Mouse (Mus musculus): ENCODE results near the gene Nudt19. TPM values are rescaled to one million over a fixed set of nuclear protein-coding genes. Genes with fewer than 3 reads are reported as not detected.
A peak's percentile ranks its signal among the peaks of the same experiment; 100 is the strongest.

The Nudt19 gene
- 105 and 112 TPM in 2 replicates for polyA plus RNA-seq (2012; ENCODE audit: insufficient read depth, insufficient read length, missing spikeins)

- peak within 1 kb of the TSS; percentile 88 for H3K27ac ChIP-seq (replicated peaks; ENCODE audit: low read depth, low read length)
- peak within 1 kb of the TSS; percentile 85 for H3K4me3 ChIP-seq (ENCODE audit: insufficient read depth, low read depth, low read length)
- no peaks in the 10 kb centered on the region for H3K4me1 ChIP-seq (ENCODE audit: control insufficient read depth, insufficient read depth, insufficient read length, low read length)
Observed at GRCm38 (mm10) chr7:35556205-35556603, at the start of gene Nudt19. Nudt19 (minus strand) TSS chr7:35556304.

DNA sequence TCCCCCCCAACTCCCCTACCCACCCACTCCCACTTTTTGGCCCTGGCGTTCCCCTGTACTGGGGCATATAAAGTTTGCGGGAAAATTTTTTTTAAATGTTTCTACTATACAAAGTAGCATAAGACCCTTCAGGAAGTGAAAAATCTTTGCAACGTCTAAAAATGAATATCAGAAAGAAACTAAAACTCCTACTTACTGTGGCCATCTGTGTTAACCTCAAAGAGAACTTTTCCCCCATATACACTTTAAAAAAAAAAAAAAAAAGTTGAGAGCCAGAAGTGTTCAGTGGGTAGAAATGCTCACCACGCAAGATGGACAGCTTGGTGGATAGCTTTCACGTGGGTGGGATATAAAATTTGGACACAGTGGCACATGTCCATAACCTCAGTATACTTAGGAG is 46.7 kb upstream of the Nudt19 start:
- Histone ChIP-seq H3K4me1 (ENCODE audit: control insufficient read depth, insufficient read depth, insufficient read length, low read length) (no peaks in the 10 kb centered on the region), H3K27ac (replicated peaks; ENCODE audit: low read depth, low read length) (no peak overlapping the region), H3K4me3 (ENCODE audit: insufficient read depth, low read depth, low read length) (no peak overlapping the region)

GRCm38 (mm10) chr7:35601106-35601505 is 45.0 kb upstream of the Nudt19 start:
- H3K4me1 ChIP-seq (ENCODE audit: control insufficient read depth, insufficient read depth, insufficient read length, low read length) = no peaks in the 10 kb centered on the region
- no peak overlapping the region for H3K4me3 ChIP-seq (ENCODE audit: insufficient read depth, low read depth, low read length)
- H3K27ac ChIP-seq (replicated peaks; ENCODE audit: low read depth, low read length) = no peak overlapping the region

DNA sequence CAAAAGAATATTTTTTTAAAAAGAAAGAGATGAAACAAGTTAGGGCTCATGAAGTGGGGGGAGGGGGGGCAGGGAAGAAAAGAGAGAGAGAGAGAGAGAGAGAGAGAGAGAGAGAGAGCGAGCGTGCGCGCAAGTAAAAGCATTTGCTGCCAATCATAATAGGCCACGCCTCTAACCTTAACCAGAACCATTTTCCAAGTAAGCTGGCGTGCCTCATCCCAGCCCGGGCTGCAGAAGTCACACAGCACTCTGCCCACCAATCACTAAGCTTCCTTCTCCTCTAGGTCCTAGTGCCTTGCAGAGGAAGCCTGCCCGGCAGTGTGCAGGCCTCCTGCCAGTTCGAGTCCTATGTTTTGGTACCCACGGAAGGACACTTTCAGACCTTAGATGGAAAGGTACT is 43.9 kb upstream of the Nudt19 start:
- H3K27ac ChIP-seq (replicated peaks; ENCODE audit: low read depth, low read length) = no peak overlapping the region
- no peaks in the 10 kb centered on the region for H3K4me1 ChIP-seq (ENCODE audit: control insufficient read depth, insufficient read depth, insufficient read length, low read length)
- H3K4me3 ChIP-seq (ENCODE audit: insufficient read depth, low read depth, low read length) = no peak overlapping the region

GRCm38 (mm10) chr7:35599492-35599891 is 43.4 kb upstream of the Nudt19 start:
- Histone ChIP-seq H3K27ac (replicated peaks; ENCODE audit: low read depth, low read length) (no peak overlapping the region), H3K4me1 (ENCODE audit: control insufficient read depth, insufficient read depth, insufficient read length, low read length) (no peaks in the 10 kb centered on the region), H3K4me3 (ENCODE audit: insufficient read depth, low read depth, low read length) (no peak overlapping the region)

- Histone ChIP-seq H3K4me1 (ENCODE audit: control insufficient read depth, insufficient read depth, insufficient read length, low read length) (peaks cover 4% of the 10 kb centered on the region; the same call in 1 of the 2 replicates), H3K4me3 (ENCODE audit: insufficient read depth, low read depth, low read length) (no peak overlapping the region), H3K27ac (replicated peaks; ENCODE audit: low read depth, low read length) (no peak overlapping the region)
Observed at GRCm38 (mm10) chr7:35594311-35594710, 38.2 kb upstream of the Nudt19 start.

GRCm38 (mm10) chr7:35590731-35591191 is 34.7 kb upstream of the Nudt19 start:
- Histone ChIP-seq H3K27ac (replicated peaks; ENCODE audit: low read depth, low read length) (peak overlapping the region; percentile 29), H3K4me1 (ENCODE audit: control insufficient read depth, insufficient read depth, insufficient read length, low read length) (peaks cover 12% of the 10 kb centered on the region; the same call in 1 of the 2 replicates), H3K4me3 (ENCODE audit: insufficient read depth, low read depth, low read length) (no peak overlapping the region)

DNA sequence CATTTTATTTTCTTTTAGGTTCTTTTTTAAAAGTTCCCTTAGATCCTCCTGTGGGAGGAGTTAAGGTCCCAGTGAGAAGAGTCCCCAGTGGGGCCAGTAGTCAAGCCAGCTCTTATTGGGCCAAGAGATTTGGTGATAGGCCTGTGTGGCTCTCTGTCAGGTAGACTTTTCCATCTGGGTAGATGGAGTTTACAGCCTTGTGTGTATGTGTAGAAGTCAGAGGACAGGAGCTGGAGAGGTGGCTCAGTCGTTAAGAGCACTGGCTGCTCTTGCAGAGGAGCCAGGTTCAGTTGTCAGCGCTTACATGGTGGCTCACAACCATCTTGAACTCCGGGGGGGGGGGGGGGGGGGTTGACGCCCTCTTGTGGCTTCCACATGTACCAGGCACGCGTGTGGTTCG is 33.4 kb upstream of the Nudt19 start:
- peaks cover 12% of the 10 kb centered on the region; the same call in 1 of the 2 replicates for H3K4me1 ChIP-seq (ENCODE audit: control insufficient read depth, insufficient read depth, insufficient read length, low read length)
- H3K4me3 ChIP-seq (ENCODE audit: insufficient read depth, low read depth, low read length) = no peak overlapping the region
- H3K27ac ChIP-seq (replicated peaks; ENCODE audit: low read depth, low read length) = no peak overlapping the region

DNA sequence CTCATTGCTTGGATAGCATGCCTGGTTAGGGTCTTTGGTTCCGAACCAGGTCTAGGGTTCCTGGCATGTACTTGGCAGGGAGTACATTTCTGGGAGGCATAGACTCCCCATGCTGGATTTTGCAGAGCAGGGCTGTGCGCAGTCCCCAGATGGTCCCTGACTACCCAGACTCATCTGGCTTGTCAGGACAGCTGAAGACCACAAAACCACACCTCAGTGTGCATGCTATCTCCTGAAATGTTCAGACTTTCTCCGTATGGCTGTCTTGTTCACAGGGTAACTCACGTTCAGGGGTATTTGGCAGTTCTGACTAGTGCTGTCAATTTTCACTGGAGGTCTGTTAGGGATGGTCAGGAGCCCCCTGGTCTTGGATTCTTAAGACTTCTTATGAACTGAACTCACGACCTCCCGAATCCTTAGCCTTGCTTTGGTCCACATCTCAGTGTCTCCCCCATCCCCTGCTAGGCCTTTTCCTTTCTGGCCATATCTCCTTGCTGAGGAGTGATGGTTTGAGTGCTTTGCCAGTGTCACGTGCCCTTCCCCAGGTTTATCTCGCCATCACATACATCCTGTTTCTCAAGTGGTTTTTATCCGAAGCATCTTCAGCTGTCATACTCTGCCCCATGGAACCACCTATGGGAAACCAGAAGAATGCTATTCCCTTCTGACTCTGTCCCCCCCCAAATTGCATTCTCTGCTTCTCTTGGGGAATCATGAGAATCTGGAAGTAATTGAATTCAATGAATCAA is 32.8 kb upstream of the Nudt19 start:
- Histone ChIP-seq H3K4me3 (ENCODE audit: insufficient read depth, low read depth, low read length) (no peak overlapping the region), H3K27ac (replicated peaks; ENCODE audit: low read depth, low read length) (no peak overlapping the region), H3K4me1 (ENCODE audit: control insufficient read depth, insufficient read depth, insufficient read length, low read length) (peaks cover 12% of the 10 kb centered on the region; the same call in 1 of the 2 replicates)

DNA sequence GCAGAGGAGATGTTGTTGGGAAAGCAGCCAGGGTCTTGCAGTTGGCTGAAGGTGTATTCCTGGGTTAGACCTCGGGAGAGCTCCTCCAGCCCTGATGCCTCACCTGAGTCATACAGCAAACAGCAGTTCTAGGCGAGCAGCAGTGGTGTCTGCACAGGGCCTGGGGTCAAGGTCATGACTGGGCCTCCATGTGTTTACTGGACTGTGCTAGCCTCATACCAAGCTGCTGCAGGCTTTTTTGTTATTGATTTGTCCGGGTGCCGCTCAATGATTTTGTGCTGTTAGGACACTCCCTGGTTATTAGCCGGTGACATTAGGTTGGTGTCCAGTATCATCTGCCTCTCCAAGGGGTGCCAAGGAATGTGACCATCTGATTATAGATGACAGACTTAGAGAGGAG is 31.6 kb upstream of the Nudt19 start:
- Histone ChIP-seq H3K27ac (replicated peaks; ENCODE audit: low read depth, low read length) (no peak overlapping the region), H3K4me3 (ENCODE audit: insufficient read depth, low read depth, low read length) (no peak overlapping the region; the same call in 1 of the 2 replicates), H3K4me1 (ENCODE audit: control insufficient read depth, insufficient read depth, insufficient read length, low read length) (peaks cover 12% of the 10 kb centered on the region; the same call in 1 of the 2 replicates)

DNA sequence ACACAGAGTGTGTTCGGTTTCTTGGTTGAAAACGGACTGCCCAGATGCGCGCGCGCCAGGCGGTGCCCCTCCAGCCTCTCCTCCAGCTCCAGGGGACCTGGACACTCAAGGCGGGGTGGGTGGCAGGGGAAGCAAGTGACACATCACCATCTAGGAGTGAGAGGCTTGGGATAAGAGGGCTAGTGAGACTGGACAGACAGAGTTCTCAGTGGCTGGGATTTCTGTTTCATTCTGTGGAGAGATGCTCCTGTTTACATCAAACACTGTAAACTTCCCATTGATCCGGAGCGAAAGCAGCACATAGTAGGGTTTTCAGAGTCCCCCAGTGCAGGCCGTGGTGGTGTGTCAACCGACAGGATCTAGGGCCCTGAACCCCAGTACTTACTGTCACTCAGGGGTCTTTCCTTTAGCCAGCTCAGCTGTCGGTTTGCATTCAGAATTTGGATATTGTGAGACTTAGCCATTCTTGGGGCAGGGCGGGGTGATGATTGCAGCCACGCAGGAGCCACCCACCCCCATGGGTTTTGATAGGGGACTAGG is 30.9 kb upstream of the Nudt19 start:
- Histone ChIP-seq H3K4me1 (ENCODE audit: control insufficient read depth, insufficient read depth, insufficient read length, low read length) (peaks cover 12% of the 10 kb centered on the region; the same call in 1 of the 2 replicates), H3K27ac (replicated peaks; ENCODE audit: low read depth, low read length) (no peak overlapping the region)

DNA sequence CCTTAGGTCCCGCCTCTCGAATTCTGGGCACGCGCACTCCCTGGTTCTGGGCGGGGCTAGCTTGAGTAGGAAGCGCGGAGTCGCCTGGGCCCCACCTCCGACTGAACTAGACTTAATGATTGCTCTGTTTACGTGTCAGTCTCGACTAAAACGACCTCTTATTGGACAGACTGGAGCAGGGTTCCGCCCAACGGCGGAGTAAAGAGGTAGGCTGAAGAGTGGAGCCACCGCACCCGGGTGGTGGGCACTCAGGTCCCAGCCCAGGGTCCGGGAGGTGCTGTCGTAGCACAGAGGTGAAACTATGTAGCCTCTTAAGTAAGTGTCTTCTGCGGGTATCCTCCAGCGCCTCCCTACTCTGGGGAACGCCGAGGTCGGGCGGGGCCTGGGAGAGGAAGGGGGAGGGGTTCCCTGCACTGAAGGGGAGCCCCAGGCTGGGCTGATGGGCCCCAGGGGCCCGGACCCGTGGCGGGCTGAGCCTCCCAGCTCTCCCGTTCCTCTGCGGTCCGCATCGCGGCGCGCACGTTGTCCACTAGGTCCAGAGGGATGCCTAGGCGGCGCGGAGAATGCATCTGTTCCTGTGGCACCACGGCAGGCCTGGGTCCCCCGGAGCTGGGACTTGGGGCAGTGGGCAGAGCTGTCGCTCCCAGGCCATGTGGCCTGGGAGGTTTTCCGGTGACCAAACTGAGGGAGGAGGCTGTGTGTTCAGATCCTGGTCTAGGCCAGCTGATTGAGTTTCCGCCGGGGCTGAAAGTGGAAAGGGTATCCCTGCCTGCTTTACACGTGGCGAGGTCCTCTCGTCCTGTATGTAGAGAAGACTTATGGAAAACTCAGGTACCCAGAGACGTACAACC is 30.2 kb upstream of the Nudt19 start, which contains the start of gene Ankrd27:
TSS of gene Ankrd27 (plus strand) at position 190 of the 851 bp plus-strand sequence.
- Histone ChIP-seq H3K4me3 (ENCODE audit: insufficient read depth, low read depth, low read length) (peak within 1 kb of the TSS; percentile 77), H3K27ac (replicated peaks; ENCODE audit: low read depth, low read length) (peak within 1 kb of the TSS; percentile 39; the same call in 1 of the 2 replicates), H3K4me1 (ENCODE audit: control insufficient read depth, insufficient read depth, insufficient read length, low read length) (peaks cover 8% of the 10 kb centered on the region; the same call in 1 of the 2 replicates)

More for the DNA sequence above, 30.9 kb upstream of the Nudt19 start:
- peak overlapping the region; percentile 77 for H3K4me3 ChIP-seq (ENCODE audit: insufficient read depth, low read depth, low read length)

DNA sequence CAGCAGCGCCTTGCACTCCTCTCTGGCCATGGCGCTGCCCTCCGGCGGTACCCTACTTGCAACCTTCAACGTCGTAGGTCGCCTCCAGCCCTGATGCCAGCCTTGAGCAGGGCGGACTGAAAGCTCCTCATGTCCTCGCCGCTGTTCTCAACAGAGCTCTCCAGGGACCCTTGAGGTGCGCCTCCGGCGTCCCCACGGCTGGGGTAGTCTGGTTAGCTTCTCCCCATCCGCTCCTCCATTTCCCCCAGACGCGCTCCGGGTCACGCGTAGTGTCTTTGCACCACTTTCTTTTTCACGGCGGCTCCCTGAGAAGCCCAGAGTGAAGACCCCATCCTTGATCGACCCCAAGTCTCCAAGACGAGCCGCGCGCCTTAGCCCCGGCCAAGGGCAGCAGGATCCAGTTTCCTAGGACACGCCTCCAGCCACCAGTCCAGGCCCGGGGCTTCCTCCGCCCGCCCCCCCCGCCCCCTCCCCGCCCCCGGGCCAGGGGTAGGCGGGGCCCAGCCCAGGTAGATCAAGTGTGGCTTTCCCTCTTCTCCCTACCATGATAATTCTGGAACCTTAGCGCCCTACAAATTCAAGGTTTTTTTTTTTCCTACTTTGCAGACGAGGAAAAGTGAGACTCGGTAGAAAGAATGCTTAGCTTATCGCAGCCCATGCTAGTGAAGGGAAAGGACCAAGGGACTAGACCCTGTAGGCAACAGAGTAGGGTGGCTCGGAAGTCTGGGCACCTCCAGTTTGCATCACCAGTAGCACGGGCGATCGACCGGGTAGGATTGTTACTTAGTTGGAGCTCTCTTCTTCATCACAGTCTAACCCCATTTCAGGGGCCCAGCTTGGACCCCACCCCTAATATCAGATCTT is 29.3 kb upstream of the Nudt19 start, which contains the start of gene Rgs9bp:
TSS of gene Rgs9bp (minus strand) at position 392 of the 864 bp plus-strand sequence.
- H3K4me3 ChIP-seq (ENCODE audit: insufficient read depth, low read depth, low read length) = peak within 1 kb of the TSS; percentile 77

DNA sequence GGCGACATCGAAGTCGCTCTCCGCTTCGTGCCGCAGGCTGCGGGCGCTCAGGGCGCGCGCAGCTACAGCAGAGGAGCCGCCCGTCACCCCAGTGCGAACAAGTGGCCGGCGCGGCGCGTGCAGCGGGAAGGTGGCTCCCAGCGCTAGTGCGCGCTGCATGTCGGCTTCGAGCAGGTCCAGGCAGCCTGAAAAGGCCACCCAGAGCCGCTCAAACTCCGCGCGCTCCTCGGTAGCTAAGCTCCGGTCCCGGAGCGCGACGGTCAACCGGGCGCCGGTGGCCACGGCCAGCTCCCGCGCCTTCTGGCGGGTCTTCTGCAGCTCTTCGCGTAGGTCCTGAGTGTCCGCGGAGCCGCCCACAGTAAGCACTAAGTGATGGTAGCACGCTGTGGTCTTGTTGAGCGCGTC is 28.7 kb upstream of the Nudt19 start:
- Histone ChIP-seq H3K4me3 (ENCODE audit: insufficient read depth, low read depth, low read length) (peak overlapping the region; percentile 77), H3K27ac (replicated peaks; ENCODE audit: low read depth, low read length) (no peak overlapping the region), H3K4me1 (ENCODE audit: control insufficient read depth, insufficient read depth, insufficient read length, low read length) (peaks cover 8% of the 10 kb centered on the region; the same call in 1 of the 2 replicates)

More for the DNA sequence above, 29.3 kb upstream of the Nudt19 start, which contains the start of gene Rgs9bp:
- H3K27ac ChIP-seq (replicated peaks; ENCODE audit: low read depth, low read length) = peak within 1 kb of the TSS; percentile 39; the same call in 1 of the 2 replicates
- peaks cover 8% of the 10 kb centered on the region; the same call in 1 of the 2 replicates for H3K4me1 ChIP-seq (ENCODE audit: control insufficient read depth, insufficient read depth, insufficient read length, low read length)

All from brown adipose tissue, adult 24 weeks (tissue).